Mouse (Mus musculus): ENCODE results near the gene Tspan14.
A peak's percentile ranks its signal among the peaks of the same experiment; 100 is the strongest.

The Tspan14 gene

DNA sequence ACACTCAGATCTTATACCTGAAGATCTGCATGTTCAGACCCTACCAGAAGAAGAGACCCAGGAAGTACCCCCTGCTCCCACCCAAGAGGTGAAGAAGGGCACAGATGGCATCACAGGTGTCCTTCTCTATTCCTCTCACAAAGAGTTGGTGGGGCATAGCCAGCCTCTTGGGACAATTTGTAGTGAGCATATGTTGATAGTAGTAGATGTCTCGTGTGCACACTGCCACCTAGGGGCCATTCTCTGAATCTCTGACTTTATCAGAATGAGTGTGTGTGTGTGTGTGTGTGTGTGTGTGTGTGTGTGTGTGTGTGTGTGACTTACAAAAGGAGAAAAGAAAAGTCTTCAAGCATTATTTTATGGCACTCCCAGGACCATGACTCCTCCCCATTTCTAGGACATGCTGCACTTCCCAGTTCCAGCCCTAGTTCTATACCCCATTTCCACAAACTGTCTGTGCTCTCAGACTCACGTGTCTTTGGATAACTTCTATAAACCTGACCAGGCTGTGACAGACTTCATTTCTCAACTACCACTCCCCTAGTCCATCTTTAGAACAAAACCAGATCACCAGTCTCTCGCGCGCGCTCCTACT lies 8.6 kb upstream of the Tspan14 start:
- DNase-seq (ENCODE audit: low spot score) = peak; percentile 39

DNA sequence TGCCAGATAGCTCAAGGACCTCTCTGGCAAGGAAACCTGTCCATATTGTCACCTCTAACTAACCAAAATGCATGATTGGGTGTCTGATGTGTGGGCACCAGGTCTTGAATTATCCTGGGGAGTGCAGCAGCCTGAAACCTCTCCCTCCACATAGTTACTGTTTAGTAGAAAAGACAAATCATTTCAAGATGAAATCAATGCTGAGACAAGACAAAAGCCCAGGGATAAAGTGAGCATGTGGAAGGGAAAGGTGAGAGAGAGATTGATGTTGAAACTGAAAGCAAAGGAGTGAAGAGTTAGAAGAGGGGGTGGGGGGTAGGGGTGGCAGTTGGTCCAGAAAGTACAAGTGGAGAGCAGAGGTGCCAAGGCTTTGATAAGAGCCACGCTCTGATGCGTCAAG lies 1.4 kb upstream of the Tspan14 start:
- no peak for DNase-seq (ENCODE audit: low spot score)

DNA sequence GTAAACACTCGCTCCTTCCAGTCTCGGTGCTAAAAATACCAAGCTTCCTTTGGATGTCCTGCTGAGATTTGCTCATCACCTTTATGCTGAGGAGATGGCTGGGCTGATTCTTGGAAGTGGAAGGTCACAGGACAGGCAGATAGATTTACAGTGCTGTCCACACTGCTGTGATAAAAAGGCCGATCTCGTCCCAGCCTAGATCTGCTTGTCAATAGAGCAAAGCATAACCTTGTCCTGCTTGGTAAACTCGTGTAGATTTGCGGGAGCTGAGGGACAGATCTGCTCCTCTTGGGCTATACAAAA lies 942 bp upstream of the Tspan14 start:
- no peak for DNase-seq (ENCODE audit: low spot score)

- DNase-seq (ENCODE audit: low spot score) = peak; percentile 99
These were observed 423 bp upstream of the Tspan14 start for GRCm38 (mm10) chr14:40966862-40967597.

GRCm38 (mm10) chr14:40965507-40966356 lies 875 bp downstream of the Tspan14 start:
- no peak for DNase-seq (ENCODE audit: low spot score)

DNA sequence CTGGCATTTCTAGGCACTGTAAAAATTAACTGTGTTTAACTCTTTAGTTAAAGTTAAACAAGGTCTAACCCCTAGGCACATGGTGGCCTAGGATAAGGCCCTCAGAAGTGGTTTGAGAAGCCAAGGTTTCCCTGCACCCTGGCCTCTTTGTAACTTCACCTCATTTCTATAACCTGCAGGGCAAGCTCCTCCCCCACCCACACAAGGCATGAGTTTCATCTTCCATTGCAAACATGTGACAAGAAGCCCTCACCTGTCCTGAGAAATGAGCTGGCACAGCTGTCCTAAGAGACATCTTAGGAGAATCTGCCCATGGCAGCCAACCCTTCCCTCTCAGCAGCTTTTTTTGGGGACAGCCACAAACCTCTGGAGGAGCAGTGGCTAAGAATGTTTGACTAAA lies 1.7 kb downstream of the Tspan14 start:
- DNase-seq (ENCODE audit: low spot score) = no peak

DNA sequence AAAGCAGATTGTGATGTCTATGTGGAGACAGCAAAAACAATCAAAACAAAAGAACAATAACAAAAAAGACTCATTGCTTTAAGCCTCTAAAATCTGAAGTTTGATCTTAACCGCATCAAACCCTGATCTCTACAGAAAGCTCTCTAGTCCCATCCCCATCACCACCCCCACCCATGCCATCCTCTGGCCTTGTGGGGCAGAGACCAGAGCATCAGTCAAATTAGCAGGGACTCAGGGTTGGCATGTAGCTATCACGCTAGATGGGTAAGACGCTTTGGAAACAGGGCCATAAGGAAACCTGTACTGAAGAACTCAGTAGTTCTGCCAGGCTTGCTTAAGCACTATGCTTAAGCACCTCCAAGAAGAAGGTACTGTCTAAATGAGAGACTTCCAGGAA lies 2.4 kb downstream of the Tspan14 start:
- DNase-seq (ENCODE audit: low spot score) = no peak

GRCm38 (mm10) chr14:40963501-40964213 lies 3.0 kb downstream of the Tspan14 start:
- DNase-seq (ENCODE audit: low spot score) = no peak

- no peak for DNase-seq (ENCODE audit: low spot score)
These were observed 4.0 kb downstream of the Tspan14 start for GRCm38 (mm10) chr14:40962365-40963290.

GRCm38 (mm10) chr14:40960237-40960636 lies 6.4 kb downstream of the Tspan14 start:
- DNase-seq (ENCODE audit: low spot score) = no peak

DNA sequence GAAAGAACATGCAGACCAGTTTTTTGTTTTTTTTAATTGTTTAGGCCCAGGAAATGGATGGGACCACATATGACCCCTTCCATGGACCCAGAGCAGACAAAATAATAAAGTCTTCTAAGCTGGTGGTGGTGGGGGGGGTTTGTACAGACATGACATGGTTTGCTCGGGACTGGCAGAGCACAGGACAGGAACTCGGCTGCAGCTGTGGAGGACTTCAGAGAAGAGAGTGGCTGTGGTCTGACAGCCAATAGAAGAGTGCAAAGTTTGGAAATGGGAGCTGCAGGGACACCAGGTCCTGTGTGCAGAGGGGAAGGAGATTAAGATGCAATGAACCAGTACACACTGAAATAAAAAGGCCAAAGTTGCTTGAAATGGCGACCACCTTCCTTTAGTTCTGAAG lies 7.0 kb downstream of the Tspan14 start:
- DNase-seq (ENCODE audit: low spot score) = no peak

GRCm38 (mm10) chr14:40958986-40959381 lies 7.6 kb downstream of the Tspan14 start:
- no peak for DNase-seq (ENCODE audit: low spot score)

DNA sequence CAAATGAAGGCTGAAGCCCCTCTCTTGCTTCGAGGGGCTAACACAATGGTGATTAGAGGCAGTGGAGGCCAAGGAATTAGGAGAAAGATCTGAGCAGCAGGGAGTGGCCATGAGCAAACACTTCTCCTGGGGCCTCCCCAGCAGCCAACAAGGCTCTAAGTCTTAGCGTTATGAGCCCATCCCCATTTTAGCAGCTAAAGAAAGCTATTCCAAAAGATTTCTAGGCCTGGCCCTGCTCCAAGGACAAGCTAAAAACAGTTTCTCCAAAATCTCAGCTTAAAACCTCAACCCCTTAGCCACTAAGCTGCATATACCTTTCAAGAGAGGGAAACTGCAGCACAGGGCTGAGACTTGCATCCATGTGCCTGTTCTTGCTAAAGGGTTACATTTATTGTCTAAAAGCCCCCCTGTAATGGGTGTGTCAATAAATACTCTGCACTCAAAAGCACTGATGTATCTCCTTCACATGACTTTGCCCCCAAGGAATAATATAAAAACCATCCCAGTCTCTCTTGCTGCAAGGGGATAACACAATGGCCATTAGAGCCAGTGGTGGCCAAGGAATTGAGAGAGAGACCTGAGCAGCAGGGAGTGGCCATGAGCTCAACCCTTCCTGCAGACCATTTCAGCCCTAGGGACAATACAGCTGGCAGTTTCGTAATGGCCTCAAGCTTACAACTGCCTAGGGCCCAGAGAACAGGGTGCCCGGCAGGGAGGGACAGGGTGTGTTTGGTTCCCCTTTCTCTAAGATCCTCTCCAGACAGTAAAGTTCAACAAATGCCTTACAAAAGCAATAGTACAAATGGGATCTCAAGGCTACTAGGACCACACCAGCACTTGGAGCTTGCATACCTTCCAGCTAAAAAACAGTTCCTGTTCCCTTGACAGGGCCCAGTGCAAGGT lies 8.3 kb downstream of the Tspan14 start:
- peak; percentile 41 for DNase-seq (ENCODE audit: low spot score)

DNA sequence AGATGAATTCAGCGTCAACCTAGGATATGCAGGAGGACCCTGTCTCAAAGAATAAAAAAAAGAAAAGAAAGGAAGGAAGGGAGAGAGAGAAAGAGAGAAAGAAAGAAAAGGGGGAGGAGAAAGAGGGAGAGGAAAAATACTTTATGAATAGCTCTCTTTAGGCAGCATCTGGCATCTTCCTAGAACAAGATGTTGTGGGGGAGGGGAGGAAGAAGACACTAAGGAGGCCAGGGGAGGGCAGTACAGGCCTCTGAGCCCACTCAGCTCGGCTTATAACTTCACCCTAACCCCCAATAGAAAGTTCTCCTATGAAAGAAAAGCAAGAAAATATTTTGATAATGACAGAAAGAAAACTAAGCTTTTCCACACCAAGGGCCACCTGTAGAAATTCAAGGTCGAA lies 9.0 kb downstream of the Tspan14 start:
- DNase-seq (ENCODE audit: low spot score) = no peak

GRCm38 (mm10) chr14:40956252-40957146 lies 10.1 kb downstream of the Tspan14 start:
- no peak for DNase-seq (ENCODE audit: low spot score)

- no peak for DNase-seq (ENCODE audit: low spot score)
These were observed 10.9 kb downstream of the Tspan14 start for GRCm38 (mm10) chr14:40955596-40956251.

DNA sequence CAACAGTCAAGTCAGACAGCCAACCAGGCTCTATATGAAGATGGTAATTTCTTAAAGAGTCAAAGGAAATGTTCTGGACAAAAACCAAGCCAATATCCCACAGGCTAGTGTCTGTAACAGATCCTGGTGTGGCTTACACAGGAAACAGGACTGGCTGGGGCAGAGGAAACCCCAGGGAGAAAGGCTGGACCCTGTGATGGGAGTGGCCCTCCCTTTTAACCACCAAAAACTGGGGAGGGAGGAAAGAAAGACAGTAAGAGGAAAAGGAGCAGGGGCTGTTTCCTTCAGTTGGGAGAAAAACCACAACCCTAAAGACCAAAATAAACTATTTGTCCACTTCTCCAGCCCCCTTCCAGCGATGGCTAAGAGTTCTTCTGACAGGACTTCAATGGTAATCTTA lies 11.5 kb downstream of the Tspan14 start:
- no peak for DNase-seq (ENCODE audit: low spot score)

- DNase-seq (ENCODE audit: low spot score) = no peak
These were observed 13.2 kb downstream of the Tspan14 start for GRCm38 (mm10) chr14:40953381-40953780.

GRCm38 (mm10) chr14:40952715-40953114 lies 13.9 kb downstream of the Tspan14 start:
- DNase-seq (ENCODE audit: low spot score) = no peak
